Comparison of ENCODE assay signal across 20 mouse cellular contexts in the genomic region with DNA sequence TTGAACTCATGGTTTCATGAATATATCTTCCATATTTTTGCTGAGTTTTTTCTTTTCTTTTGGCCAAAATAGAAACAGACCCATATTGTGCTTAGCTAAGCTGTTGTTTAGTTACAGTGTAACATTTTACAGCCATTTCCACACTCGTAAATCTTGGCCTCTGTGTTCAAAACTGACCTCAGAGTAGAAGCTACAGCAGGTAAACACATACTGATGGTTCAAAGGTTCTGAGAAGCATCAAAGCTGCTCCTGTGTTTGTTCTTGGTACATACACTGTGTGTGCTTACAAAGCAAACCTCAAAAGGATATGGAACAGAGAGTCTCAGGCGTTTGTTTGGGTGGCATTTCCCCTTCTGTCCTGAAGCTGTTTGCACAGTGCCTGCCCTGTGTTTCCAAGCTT. TPM values are rescaled to one million over a fixed set of nuclear protein-coding genes. Genes with fewer than 3 reads are reported as not detected.
DNase-seq lines count a peak whose midpoint lies in the region; ATAC-seq lines count a peak whose summit lies in the region.
"Had no signal": no experiment of that assay in that cellular context is flagged by ENCODE, and none has a peak within 500 bp of the region (broad histone marks: within the 10 kb centered on the region; RNA-seq: fewer than 3 reads in every experiment).

No protein-coding gene starts in this region.

- H3K4me1 ChIP-seq in forebrain, embryonic 16.5 days (replicated peaks; ENCODE audit: control insufficient read depth, insufficient read depth, low read length) = peaks cover 6% of the 10 kb centered on the region
- H3K4me1 ChIP-seq in midbrain, embryonic 13.5 days (replicated peaks) = peaks cover 16% of the 10 kb centered on the region

- no peak overlapping the region for H3K9ac ChIP-seq in forebrain, embryonic 16.5 days (replicated peaks; ENCODE audit: low read depth, low read length)
- H3K9ac ChIP-seq in midbrain, embryonic 13.5 days (replicated peaks) = no peak overlapping the region
- H3K9ac ChIP-seq: heart, embryonic 13.5 days; limb, embryonic 12.5 days; lung, embryonic 14.5 days; neural tube, embryonic 12.5 days had no signal

- no peak for ATAC-seq in forebrain, embryonic 16.5 days
- no peak for ATAC-seq in activated CD4-positive, CD25-positive, alpha-beta regulatory T cell, adult 4 months
- ATAC-seq in midbrain, embryonic 13.5 days = no peak
- ATAC-seq: hindbrain, embryonic 16.5 days had no signal

- H3K36me3 ChIP-seq in macrophage (ENCODE audit: inconsistent target) = no peaks in the 10 kb centered on the region
- H3K36me3 ChIP-seq in forebrain, embryonic 16.5 days (ENCODE audit: control insufficient read depth, insufficient read depth) = no peaks in the 10 kb centered on the region
- no peaks in the 10 kb centered on the region for H3K36me3 ChIP-seq in midbrain, embryonic 13.5 days
- H3K36me3 ChIP-seq: heart, embryonic 13.5 days; limb, embryonic 12.5 days; neural tube, embryonic 12.5 days had no signal

- no peaks in the 10 kb centered on the region for H3K9me3 ChIP-seq in forebrain, embryonic 16.5 days (ENCODE audit: control insufficient read depth, low read length)
- no peaks in the 10 kb centered on the region for H3K9me3 ChIP-seq in midbrain, embryonic 13.5 days
- H3K9me3 ChIP-seq: heart, embryonic 13.5 days; limb, embryonic 12.5 days; neural tube, embryonic 12.5 days had no signal

- H3K27ac ChIP-seq in macrophage = peak overlapping the region; percentile 24; the same call in 1 of the 2 replicates
- H3K27ac ChIP-seq in forebrain, embryonic 16.5 days (ENCODE audit: low read length) = no peak overlapping the region
- no peak overlapping the region for H3K27ac ChIP-seq in midbrain, embryonic 13.5 days
- H3K27ac ChIP-seq: gastrocnemius, adult 2 months; heart, embryonic 13.5 days; limb, embryonic 12.5 days; neural tube, embryonic 12.5 days had no signal

- no peak overlapping the region for H3K4me3 ChIP-seq in macrophage (ENCODE audit: inconsistent target)
- H3K4me3 ChIP-seq in forebrain, embryonic 16.5 days (replicated peaks; ENCODE audit: low read length) = no peak overlapping the region
- no peak overlapping the region for H3K4me3 ChIP-seq in midbrain, embryonic 13.5 days (replicated peaks)
- H3K4me3 ChIP-seq: gastrocnemius, adult 2 months; heart, embryonic 13.5 days; limb, embryonic 12.5 days; neural tube, embryonic 12.5 days had no signal

- H3K4me2 ChIP-seq in forebrain, embryonic 16.5 days (ENCODE audit: low read length) = no peak overlapping the region
- no peak overlapping the region for H3K4me2 ChIP-seq in midbrain, embryonic 13.5 days (replicated peaks)
- H3K4me2 ChIP-seq: heart, embryonic 13.5 days; limb, embryonic 12.5 days; lung, embryonic 14.5 days; neural tube, embryonic 12.5 days had no signal

- H3K27me3 ChIP-seq in forebrain, embryonic 16.5 days (replicated peaks; ENCODE audit: control insufficient read depth, insufficient read depth, low read length) = no peaks in the 10 kb centered on the region
- H3K27me3 ChIP-seq in midbrain, embryonic 13.5 days = no peaks in the 10 kb centered on the region
- H3K27me3 ChIP-seq: heart, embryonic 13.5 days; limb, embryonic 12.5 days; neural tube, embryonic 12.5 days had no signal

- 48% methylated on average over 2 of the region's 2 CpGs for WGBS in macrophage (ENCODE audit: missing documents)
- WGBS in forebrain, embryonic 16.5 days = 72% methylated on average over 2 of the region's 2 CpGs
- WGBS in midbrain, embryonic 13.5 days = 76% methylated on average over 2 of the region's 2 CpGs

- DNase-seq in kidney, adult 11 months = peak; percentile 57
- DNase-seq in kidney, postnatal 10 days = no peak
- peak; percentile 38 for DNase-seq in thymus, postnatal 0 days (ENCODE audit: low spot score)
- DNase-seq in thymus, postnatal 4 days = no peak
- DNase-seq: adrenal gland, adult 2 months; cerebellum, adult 8-10 months; gastrocnemius, adult 2 months; heart, postnatal 4 days; lung, embryonic 14.5 days; lung, postnatal 36 days; thymus, adult 18-20 months had no signal

- H3K79me2 ChIP-seq in macrophage (ENCODE audit: inconsistent target) = peaks cover under 1% of the 10 kb centered on the region

RNA-seq across cellular contexts. Expression of gene Arf6, which starts 4.4 kb away (rescaled TPM):
- polyA plus RNA-seq in thymus, postnatal 0 days (2015; fragmentation: Nextera tagmentation; extraction: Ambion mirVana) = 93.8 and 123 TPM in 2 replicates
- 10 to 100 TPM; 24.2 to 52.1 (median 39.1) TPM for total RNA-seq in macrophage (2018; cell fraction: chromatin; rRNA removed)
- 100 to 1,000 TPM; 164 to 272 (median 215) TPM for total RNA-seq in macrophage (2018; cell fraction: cytosol; rRNA removed)
- total RNA-seq in macrophage (2018; cell fraction: nucleus; rRNA removed) = 100 to 1,000 TPM in 24 of 26 experiments, 10 to 100 TPM in 2; 93.7 to 259 (median 148) TPM
- polyA plus RNA-seq in macrophage (2018) = 84.8 to 161 TPM (median 114 TPM) in 3 replicates
- 22.2 and 27.6 TPM in 2 replicates for polyA plus RNA-seq in forebrain, embryonic 16.5 days (2015; fragmentation: Nextera tagmentation; extraction: Ambion mirVana)
- 10 to 100 TPM; 35.2 to 74.5 TPM for polyA plus RNA-seq in activated CD4-positive, CD25-positive, alpha-beta regulatory T cell, adult 4 months (2017; shearing (Covaris generic))
- 23.9 and 27.8 TPM in 2 replicates for polyA plus RNA-seq in midbrain, embryonic 13.5 days (2015; fragmentation: Nextera tagmentation; extraction: Ambion mirVana)

RNA-seq across cellular contexts. Expression of gene Gm9887, which starts 4.7 kb away (rescaled TPM):
- 2.4 and 2.9 TPM in 2 replicates for polyA plus RNA-seq in thymus, postnatal 0 days (2015; fragmentation: Nextera tagmentation; extraction: Ambion mirVana)
- total RNA-seq in macrophage (2018; cell fraction: chromatin; rRNA removed) = 1 to 10 TPM in 6 of 26 experiments, not detected in 20; 1.3 to 3.1 (median 1.9) TPM
- 1 to 10 TPM in 22 of 26 experiments, under 1 TPM in 4; 0.80 to 2.2 (median 1.4) TPM for total RNA-seq in macrophage (2018; cell fraction: cytosol; rRNA removed)
- total RNA-seq in macrophage (2018; cell fraction: nucleus; rRNA removed) = 1 to 10 TPM in 20 of 26 experiments, not detected in 6; 1.0 to 4.2 (median 2.0) TPM
- 0.40 to 0.57 TPM in 2 of 3 replicates, not detected in the other for polyA plus RNA-seq in macrophage (2018)
- polyA plus RNA-seq in forebrain, embryonic 16.5 days (2015; fragmentation: Nextera tagmentation; extraction: Ambion mirVana) = 0.62 TPM in 1 of 2 replicates, not detected in the other
- polyA plus RNA-seq in activated CD4-positive, CD25-positive, alpha-beta regulatory T cell, adult 4 months (2017; shearing (Covaris generic)) = not detected
- 0.72 and 1.5 TPM in 2 replicates for polyA plus RNA-seq in midbrain, embryonic 13.5 days (2015; fragmentation: Nextera tagmentation; extraction: Ambion mirVana)
- total RNA-seq: gastrocnemius, adult 2 months; granulocyte monocyte progenitor cell, adult 5-6 weeks had no signal

RNA-seq across cellular contexts. Expression of gene Nemf, which starts 10.6 kb away (rescaled TPM):
- polyA plus RNA-seq in thymus, postnatal 0 days (2015; fragmentation: Nextera tagmentation; extraction: Ambion mirVana) = 84.3 and 93.2 TPM in 2 replicates
- total RNA-seq in macrophage (2018; cell fraction: chromatin; rRNA removed) = 100 to 1,000 TPM; 213 to 440 (median 296) TPM
- 10 to 100 TPM; 15.9 to 30.8 (median 22.9) TPM for total RNA-seq in macrophage (2018; cell fraction: cytosol; rRNA removed)
- 100 to 1,000 TPM in 17 of 26 experiments, 10 to 100 TPM in 9; 57.2 to 215 (median 111) TPM for total RNA-seq in macrophage (2018; cell fraction: nucleus; rRNA removed)
- 22.9 to 41.8 TPM (median 30.3 TPM) in 3 replicates for polyA plus RNA-seq in macrophage (2018)
- 87.6 and 94.4 TPM in 2 replicates for polyA plus RNA-seq in forebrain, embryonic 16.5 days (2015; fragmentation: Nextera tagmentation; extraction: Ambion mirVana)
- 100 to 1,000 TPM; 138 to 148 TPM for polyA plus RNA-seq in activated CD4-positive, CD25-positive, alpha-beta regulatory T cell, adult 4 months (2017; shearing (Covaris generic))
- 97.3 and 103 TPM in 2 replicates for polyA plus RNA-seq in midbrain, embryonic 13.5 days (2015; fragmentation: Nextera tagmentation; extraction: Ambion mirVana)

Comparison
In these comparisons a context has a peak if more than half of its experiments do, and no peak if none do; other contexts are left out.
1. DNase-seq: peak in kidney, adult 11 months (single experiment) and thymus, postnatal 0 days (single experiment); none in kidney, postnatal 10 days (single experiment) and thymus, postnatal 4 days (single experiment).